Mouse (Mus musculus): Measurements from ENCODE around the gene Fgfr2.

Gene Fgfr2

DNA sequence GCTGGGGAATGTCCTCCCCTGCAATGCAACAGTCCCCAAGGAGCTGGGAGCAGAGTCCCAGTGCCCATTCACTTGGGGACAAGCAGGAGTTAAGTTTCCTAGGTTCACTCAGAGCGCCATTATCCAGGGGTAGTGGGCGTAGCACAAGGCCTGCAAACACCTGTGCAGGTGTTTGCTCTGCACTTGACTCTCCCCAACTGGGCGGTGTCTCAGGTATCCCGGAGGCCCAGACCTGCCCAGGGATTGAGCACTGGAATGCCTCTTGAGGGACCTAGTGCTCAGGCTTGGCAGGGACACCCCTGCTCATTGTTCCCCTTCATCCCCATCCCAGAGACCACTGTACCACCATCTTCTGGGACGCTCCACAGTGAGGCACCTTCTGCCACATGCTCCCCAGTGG is 1243.0 kb downstream of the Fgfr2 start:
- no peak for DNase-seq (ENCODE audit: low read depth, low spot score)

DNA sequence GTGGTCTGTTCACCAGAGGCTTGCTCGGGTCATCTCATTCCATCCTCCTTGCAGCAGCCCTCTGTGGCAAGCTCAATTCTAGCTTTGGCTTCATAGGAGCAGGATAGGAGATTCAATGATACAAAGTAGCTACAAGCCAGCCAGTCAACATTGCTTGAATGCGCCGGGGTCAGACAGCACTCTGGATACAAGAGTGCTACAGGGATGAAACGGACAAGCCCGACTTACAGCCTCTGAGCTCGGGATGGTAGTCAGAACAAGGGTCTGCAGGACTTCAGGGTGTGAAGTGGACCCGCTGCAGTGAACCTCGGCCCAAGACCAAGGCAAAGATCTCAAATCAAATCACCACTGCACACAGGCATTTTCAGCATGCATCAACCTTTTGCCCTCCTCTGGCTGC is 1244.3 kb downstream of the Fgfr2 start:
- DNase-seq (ENCODE audit: low read depth, low spot score) = no peak

- peak; percentile 4 for DNase-seq (ENCODE audit: low read depth, low spot score)
These were observed 1262.0 kb downstream of the Fgfr2 start for GRCm38 (mm10) chr7:131861157-131861556.

- DNase-seq (ENCODE audit: low read depth, low spot score) = no peak
These were observed 1267.5 kb downstream of the Fgfr2 start for GRCm38 (mm10) chr7:131855641-131856040.

DNA sequence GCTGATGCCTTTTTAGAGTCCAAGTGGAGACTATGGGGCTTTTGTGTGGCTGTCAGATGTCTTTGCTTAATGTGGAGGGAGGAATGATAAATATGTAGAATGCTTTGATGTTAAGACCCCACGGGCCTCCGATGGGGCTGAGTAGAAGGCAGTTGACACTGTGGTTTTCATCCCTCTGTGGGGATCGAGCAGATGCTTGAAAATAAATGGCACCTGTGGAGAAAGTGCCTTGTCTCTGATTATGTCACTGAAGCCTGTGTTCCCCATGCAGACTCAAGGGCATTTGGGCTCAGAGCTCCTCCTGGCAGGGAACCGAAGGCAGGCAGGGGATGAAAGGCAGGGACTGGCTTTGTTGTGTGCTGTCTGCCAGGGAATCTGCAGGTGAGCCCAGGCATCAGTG is 1272.6 kb downstream of the Fgfr2 start:
- no peak for DNase-seq (ENCODE audit: low read depth, low spot score)

DNA sequence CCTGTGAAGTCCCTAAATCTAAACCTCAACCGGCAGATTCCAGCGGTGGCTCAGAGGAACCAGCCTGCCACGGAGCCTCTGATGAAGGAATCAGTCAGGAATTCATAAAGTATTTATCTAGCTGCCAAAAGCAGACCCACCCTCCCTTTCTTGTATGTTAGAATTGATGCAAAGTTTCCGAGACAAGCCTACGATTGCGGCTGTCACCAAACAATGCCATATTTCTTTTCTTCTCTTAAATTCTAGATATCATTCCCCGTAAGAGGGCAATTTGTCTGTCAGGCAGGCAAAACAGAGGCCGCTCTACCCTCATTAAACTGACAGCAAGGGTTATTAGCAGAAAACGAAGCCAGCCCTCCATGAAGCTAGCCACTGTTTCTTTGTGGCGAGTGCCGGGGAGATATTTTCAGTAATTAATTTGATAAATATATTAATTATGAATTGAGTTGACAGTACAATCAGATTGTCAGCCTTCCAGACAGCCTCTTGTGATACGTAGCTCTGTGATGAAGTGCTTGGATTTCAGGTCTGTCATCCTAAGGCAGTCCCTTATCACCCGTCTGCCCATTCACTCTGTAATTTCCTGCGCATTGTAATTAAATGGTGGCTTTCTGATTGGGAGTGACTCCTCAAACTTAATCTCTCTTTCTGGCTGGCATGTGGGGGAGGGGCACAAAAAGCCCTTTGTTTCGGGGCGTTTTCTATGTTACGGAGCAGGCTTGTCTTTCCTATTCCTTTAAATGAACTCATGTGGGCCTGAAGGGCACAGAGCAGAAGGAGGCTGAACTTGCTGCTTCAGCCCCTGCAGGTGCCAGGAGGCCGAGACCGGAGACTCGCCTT is 1276.9 kb downstream of the Fgfr2 start:
- no peak for DNase-seq (ENCODE audit: low read depth, low spot score)

GRCm38 (mm10) chr7:131830261-131830660 is 1292.9 kb downstream of the Fgfr2 start:
- no peak for DNase-seq (ENCODE audit: low read depth, low spot score)

- no peak for DNase-seq (ENCODE audit: low read depth, low spot score)
These were observed 1296.3 kb downstream of the Fgfr2 start for GRCm38 (mm10) chr7:131826811-131827210.

DNA sequence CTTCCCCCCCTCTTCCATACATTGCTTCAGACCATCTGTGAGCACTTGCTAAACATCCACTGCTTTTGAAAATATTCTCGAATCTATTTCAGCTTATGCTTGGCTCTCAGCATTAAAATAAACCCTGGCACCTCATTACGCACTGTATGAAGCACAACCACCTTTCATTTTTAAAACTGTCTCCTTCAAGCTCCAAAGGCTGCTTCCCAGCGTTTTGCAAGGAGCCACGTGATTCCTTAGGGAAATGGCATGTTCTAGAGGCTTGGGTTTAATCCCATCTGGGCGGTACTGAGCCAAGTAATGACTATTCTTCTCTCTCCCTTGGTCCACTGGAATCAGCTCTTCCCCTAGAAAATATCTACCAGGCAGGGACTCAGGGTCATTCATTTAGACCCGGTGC is 1305.2 kb downstream of the Fgfr2 start:
- DNase-seq (ENCODE audit: low read depth, low spot score) = no peak

DNA sequence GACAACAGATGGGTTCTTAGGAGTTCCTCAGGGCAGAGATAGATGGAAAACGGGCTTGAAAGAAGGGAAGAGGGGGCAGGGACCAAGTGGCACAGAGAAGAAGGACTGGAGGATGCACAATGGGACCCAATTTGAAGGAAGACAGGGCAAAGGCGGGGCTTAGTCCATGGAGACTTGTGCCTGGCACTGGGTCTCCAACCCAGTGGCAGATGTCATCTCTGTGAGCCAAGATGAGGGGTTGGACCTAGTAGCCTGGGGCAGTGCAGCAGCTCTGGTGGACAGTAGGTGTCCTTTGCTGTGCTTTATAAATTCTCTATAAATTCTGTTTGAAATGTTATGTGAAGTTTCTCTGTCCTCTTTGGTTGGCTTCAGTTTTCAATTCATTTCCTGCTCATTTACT is 1306.5 kb downstream of the Fgfr2 start:
- DNase-seq (ENCODE audit: low read depth, low spot score) = no peak

- DNase-seq (ENCODE audit: low read depth, low spot score) = no peak
These were observed 1311.0 kb downstream of the Fgfr2 start for GRCm38 (mm10) chr7:131812116-131812515.

GRCm38 (mm10) chr7:131810916-131811315 is 1312.2 kb downstream of the Fgfr2 start:
- DNase-seq (ENCODE audit: low read depth, low spot score) = no peak

- no peak for DNase-seq (ENCODE audit: low read depth, low spot score)
These were observed 1313.5 kb downstream of the Fgfr2 start for GRCm38 (mm10) chr7:131809584-131810181.

- DNase-seq (ENCODE audit: low read depth, low spot score) = no peak
These were observed 1315.9 kb downstream of the Fgfr2 start for GRCm38 (mm10) chr7:131807257-131807656.

DNA sequence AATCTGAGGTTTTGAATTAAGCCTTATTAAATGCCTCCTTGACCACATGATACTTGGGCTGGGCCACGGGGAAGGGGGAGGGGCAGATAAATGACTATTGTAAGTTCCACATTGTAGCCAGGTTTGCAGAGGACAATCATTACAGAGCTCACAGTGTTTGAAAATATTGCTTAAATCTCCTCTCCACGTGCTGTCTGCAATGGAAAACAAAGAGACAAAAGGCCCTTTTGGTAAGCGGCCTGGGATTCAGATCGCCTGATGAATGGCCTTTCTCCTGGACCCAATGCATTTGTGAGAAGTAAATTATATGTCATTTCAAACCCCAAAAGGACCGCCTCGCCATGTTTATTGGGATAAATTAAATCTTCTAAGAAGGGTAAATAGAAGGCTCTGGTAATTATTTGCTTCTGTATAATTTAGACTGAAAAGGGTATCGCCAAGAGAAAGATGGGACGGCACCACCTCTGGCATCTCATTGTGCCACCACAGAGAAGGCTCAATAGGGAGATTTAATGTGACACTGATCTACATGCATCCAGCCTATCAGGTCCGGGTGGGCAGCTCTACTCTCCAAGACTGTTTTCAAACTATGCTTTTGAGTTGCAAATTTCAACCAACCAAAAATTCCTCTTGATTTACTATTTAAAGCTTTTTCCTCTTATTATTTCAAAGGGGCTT is 1317.5 kb downstream of the Fgfr2 start:
- no peak for DNase-seq (ENCODE audit: low read depth, low spot score)

DNA sequence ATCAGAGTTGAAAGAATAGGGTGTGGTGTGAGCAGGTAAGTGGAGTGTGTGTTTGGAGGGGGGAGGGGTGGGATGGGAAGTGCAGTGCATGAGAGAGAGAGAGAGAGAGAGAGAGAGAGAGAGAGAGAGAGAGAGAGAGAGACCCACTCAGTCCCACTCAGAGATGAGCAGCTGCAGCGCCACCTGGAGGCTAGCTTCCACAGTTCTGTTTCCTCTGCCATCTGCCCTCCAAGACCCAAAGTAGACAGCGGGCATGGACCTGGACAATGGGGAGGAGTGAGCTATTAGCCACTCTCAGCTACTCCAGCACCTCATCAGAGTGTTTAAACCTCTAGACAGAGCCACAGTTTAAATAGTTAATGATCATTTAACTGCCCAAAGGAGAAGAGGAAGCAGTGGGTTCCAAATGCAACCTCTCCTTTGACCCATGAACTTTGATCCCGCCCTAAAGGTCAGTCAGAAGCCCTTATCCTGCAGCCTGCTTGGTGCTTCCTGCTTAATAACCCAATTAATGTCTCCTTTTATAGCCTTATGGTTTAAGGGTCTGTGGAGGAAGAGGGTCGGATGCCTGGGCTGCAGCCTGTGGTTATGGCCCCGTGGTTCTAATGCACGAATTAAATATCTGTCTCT is 1322.6 kb downstream of the Fgfr2 start:
- peak; percentile 26 for DNase-seq (ENCODE audit: low read depth, low spot score)

GRCm38 (mm10) chr7:131797161-131797560 is 1326.0 kb downstream of the Fgfr2 start:
- DNase-seq (ENCODE audit: low read depth, low spot score) = no peak

DNA sequence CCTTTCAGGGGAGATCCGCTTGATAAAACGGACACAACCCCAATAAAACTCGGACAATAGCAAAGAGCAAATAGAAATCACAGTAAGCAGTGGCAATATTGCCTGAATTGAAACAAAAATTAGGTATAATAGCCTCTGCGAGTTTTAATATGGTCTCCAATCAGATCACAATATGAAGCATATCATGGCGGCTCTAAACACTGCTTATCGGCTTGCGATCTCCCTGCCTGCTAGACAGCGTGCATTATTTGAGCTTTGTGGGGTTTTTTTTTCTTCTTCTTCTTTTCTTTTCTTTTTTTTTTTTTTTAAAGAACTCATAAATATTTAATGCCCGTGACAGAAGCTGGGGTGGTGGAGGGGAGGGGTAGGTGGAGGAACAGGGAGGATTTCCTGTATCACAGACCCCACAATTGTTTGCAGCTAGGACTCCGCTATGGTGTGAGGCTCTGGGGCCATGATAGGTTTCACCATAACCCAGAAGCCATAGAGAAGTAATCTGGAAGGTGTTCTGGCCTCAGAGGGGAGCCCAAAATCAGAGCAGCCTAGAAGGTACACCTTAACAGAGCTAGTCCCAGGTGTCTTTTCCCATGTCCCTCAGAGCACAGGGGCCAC is 1334.4 kb downstream of the Fgfr2 start:
- no peak for DNase-seq (ENCODE audit: low read depth, low spot score)

DNA sequence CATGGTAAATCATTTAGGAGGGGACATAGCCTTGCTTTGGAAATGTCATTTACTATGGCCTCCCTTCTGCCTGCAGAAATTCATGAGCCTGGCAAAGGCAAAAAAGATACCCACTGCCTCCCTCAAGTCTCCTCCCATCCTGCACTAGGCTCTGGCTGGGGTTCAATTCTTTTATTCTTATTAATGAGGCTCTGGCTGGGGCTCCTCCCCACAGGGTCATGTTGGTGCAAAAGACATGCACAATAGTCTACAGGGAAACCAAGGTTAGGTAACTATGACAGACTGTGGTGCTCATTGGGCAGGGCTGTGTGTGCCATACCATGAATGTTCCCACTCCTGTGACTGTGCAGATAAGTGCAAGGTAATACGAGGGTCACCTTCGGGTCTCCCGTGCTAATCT is 1337.4 kb downstream of the Fgfr2 start:
- DNase-seq (ENCODE audit: low read depth, low spot score) = no peak

GRCm38 (mm10) chr7:131778271-131778985 is 1344.7 kb downstream of the Fgfr2 start:
- no peak for DNase-seq (ENCODE audit: low read depth, low spot score)
